Mouse (Mus musculus): ENCODE data around the gene Gpc2. TPM values are rescaled to one million over a fixed set of nuclear protein-coding genes. Genes with fewer than 3 reads are reported as not detected.

Gene Gpc2
- total RNA-seq, 2 experiments from 2014 or later, result 0.61 to 1.9 TPM

DNA sequence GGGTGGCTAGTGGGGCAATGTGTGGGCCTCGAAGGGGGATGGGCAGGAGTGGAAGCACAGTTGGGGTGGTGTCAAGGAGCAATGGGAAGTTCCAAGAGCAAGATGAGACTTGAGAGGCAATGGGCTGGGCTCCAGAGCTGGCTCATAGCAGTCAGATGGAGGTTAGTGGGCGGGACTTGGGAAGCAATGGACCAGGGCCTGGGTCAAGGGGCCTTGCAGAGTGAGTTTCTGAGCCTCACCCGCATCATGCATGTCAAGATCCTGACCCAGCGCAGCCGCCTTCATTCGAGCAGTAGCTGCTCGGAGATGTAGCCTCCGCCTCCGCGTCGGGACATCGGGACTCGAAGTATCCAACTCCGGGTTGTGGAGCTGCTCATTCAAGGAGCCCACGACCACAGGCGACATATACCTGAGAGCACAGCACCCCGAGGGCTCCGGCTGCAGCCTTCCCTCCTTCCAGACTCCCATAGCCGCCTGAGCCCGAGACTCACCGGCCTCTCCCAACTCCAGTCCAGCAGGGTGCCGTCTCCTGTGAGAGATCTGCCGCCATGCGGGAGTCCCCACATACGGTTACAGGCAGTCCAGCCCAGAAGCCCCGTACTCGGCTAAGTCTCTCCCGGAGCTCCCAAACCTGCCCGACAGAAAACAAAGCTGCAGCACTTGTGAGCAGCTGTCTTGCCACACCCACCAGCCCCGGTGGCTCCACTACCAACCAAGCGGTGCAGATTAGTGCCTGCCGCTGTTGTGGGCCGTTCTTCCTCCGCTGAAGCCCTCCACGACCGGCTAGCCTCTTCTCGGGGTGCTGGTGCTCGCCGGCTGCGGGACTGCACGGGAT lies 4.4 kb downstream of the Gpc2 start:
- intact Hi-C loops (cut with DNase I), result no loop called here

DNA sequence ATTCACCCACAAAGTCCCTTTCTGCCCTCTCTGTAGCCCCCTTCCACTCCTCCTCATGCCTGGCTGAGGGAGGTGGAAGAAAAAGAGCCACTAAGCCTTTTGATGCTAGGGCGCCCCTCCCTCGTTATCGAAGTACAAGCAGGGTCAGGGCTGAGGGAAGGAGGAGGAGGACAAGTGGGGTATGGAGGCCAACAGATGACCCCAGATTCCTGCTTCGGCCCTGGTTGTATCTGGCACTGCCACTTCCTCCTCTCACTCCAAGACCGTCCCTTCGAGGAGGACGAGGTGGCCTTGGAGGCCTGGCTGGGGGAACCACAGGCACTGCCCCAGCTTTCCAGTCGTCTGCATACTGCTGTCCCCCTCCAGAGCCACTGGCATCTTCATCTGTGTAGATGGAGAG lies 5.6 kb downstream of the Gpc2 start:
- DNase-seq (ENCODE audit: extremely low spot score in 1 of 2, low spot score in 2 of 2), result no peak
- TF ChIP-seq CTCF (IDR thresholded peaks at IDR 0.05), result no peak
- H3K27ac ChIP-seq, result no peak overlapping the region
- intact Hi-C loops (cut with DNase I), result no loop called here
- no peak overlapping the region for H3K4me3 ChIP-seq

More for the DNA sequence above, 4.4 kb downstream of the Gpc2 start:
- Histone ChIP-seq H3K27ac (no peak overlapping the region), H3K4me3 (0 out of 2 replicates have a peak overlapping the region, but pooled peaks have one; percentile 14)
- no peak for TF ChIP-seq CTCF (IDR thresholded peaks at IDR 0.05)
- DNase-seq (ENCODE audit: extremely low spot score in 1 of 2, low spot score in 2 of 2), result no peak

DNA sequence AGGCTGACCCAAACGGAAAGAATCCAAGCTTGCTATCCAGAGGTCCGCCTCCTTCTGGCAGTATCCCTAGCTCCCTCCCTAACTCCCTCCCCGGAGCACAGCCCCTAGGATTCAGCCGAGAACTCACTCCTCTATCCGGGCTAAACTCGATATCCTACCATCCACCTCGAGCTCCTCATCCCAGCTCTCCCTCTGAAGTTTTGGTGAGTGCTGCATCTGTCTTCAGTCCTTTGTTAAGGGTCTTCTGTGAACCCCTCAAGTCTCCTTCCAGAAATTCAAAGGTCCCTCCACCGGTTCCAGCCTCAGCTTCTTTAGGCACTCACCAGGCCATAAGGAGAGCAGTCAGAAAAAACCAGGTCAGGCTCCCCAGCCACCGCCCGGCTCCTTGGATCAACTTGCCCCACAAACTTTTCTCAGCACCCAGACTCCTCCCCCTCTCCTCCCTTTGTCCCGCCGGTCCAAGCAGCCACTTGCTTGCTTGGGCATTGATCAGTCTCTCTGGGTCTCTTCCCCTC lies 7.3 kb downstream of the Gpc2 start, which contains the start of gene Gal3st4:
Gene Gal3st4, minus strand, starts transcription at position 432 of the 515 bp plus-strand sequence.
- no peak for DNase-seq (ENCODE audit: extremely low spot score in 1 of 2, low spot score in 2 of 2)
- intact Hi-C loops (cut with DNase I), result no loop called here
- Histone ChIP-seq H3K4me3 (peak within 1 kb of the TSS; percentile 14), H3K27ac (peak within 1 kb of the TSS; percentile 1; the same call in 1 of the 2 replicates)
- TF ChIP-seq CTCF (IDR thresholded peaks at IDR 0.05), result no peak

GRCm38 (mm10) chr5:138271232-138271631 lies 8.6 kb downstream of the Gpc2 start:
- Histone ChIP-seq H3K27ac (no peak overlapping the region), H3K4me3 (no peak overlapping the region)
- TF ChIP-seq CTCF (IDR thresholded peaks at IDR 0.05), result no peak
- DNase-seq (ENCODE audit: extremely low spot score in 1 of 2, low spot score in 2 of 2), result no peak
- intact Hi-C loops (cut with DNase I), result no loop called here

DNA sequence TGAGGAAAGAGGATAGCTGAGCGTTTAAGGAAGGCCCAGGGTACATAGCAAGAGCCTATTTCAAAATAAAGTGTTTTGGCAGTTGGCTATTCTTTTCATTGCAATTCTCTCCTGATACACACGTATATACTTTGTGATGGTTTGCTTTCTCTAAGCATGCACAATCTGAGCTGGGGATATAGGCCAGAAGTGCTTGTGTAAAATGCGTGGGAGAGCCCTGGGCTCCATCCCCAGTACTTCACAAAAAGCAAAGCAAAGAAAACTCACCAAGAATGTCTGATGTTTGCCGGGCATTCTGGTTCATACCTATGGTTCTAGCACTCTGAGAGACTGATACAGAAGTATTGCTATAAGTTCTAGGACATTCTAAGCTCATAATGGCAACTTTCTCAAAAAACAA lies 10.8 kb downstream of the Gpc2 start:
- DNase-seq (ENCODE audit: extremely low spot score in 1 of 2, low spot score in 2 of 2), result no peak
- intact Hi-C loops (cut with DNase I), result no loop called here
- TF ChIP-seq CTCF (IDR thresholded peaks at IDR 0.05), result no peak
- H3K4me3 ChIP-seq, result no peak overlapping the region
- no peak overlapping the region for H3K27ac ChIP-seq

DNA sequence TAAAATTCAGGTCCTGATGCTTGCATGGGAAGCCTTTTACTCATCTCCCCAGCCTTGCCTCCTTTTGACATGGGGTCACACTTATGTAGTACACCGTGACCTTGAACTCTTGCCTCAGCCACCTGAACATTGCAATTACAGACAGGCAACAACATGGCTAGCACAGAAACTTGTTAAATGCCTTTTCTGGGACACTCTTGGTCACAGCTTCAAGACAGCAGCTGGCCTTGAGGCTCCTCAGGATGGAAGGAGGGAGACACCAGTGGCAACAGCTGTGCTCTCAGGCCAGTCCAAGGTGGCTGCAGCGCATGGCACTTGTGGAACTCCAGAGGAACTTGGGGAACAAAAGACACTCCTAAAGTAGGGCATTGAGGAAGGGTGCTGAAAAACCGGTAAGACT lies 12.7 kb downstream of the Gpc2 start:
- DNase-seq (ENCODE audit: extremely low spot score in 1 of 2, low spot score in 2 of 2), result no peak
- intact Hi-C loops (cut with DNase I), result no loop called here
- TF ChIP-seq CTCF (IDR thresholded peaks at IDR 0.05), result no peak
- Histone ChIP-seq H3K4me3 (no peak overlapping the region), H3K27ac (no peak overlapping the region)

GRCm38 (mm10) chr5:138265712-138266111 lies 14.1 kb downstream of the Gpc2 start:
- Histone ChIP-seq H3K27ac (no peak overlapping the region), H3K4me3 (no peak overlapping the region)
- TF ChIP-seq CTCF (IDR thresholded peaks at IDR 0.05), result no peak
- no peak for DNase-seq (ENCODE audit: extremely low spot score in 1 of 2, low spot score in 2 of 2)
- intact Hi-C loops (cut with DNase I), result no loop called here

- intact Hi-C loops (cut with DNase I), result loop anchor here (5.0 kb wide), 1 partner anchor 178 kb away; the partner anchor contains the start of gene Zfp157
- DNase-seq (ENCODE audit: extremely low spot score in 1 of 2, low spot score in 2 of 2), result no peak
- H3K4me3 ChIP-seq, result peak overlapping the region; percentile 99
- TF ChIP-seq CTCF (IDR thresholded peaks at IDR 0.05), result no peak
- peak overlapping the region; percentile 92 for H3K27ac ChIP-seq
These were observed 15.6 kb downstream of the Gpc2 start for GRCm38 (mm10) chr5:138264207-138264578.

DNA sequence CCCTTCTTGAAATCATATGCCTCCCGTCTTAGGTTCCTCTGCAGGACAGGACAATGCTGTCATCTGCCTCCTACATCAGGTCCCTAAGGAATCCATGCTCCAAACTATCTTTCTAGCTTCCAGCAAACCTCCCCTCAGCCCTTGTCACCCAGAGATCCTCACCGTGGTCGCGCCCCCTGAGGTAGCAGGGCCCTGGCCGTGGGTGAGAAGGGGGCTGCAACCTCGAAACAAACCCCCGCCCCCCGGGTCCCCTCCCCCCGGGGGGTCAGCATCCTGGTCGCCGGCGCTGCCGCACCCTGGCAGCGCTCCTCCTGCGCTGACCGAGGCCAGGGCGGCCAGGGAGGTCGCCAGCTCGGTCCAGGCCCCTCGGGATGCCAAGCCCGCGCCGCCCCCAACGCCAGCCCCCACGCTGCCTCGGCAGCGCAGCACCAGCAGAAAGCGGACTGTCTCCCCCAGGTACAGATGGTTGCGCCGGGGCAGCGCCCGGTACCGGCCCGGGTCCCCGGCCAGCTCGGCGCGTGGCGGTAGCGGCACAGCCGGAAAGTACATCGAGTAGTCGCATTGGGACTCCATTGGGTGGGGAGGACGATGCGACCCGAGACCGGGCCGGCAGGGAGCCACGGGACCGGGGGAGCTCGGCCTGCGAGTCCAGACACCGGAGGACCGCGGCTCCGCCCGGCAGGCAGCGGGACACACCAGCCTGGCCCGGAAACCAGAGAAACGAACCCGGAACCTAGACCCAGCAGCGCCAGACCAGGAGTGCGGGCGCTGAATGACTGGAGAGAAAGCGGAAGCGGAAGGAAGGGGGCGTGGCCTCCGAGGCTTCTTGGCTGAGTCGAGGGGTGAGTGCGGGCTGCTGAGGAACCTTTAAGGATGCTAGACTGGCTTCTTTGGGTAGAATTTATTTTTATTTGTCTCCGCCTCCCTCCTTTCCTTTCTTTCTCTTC lies 16.3 kb downstream of the Gpc2 start, which contains the start of gene BC037034:
Gene BC037034, minus strand, starts transcription at position 774 of the 947 bp plus-strand sequence.
- Histone ChIP-seq H3K4me3 (peak within 1 kb of the TSS; percentile 99), H3K27ac (peak within 1 kb of the TSS; percentile 92)
- no peak for TF ChIP-seq CTCF (IDR thresholded peaks at IDR 0.05)
- peak; percentile 88 to 90 for DNase-seq (ENCODE audit: extremely low spot score in 1 of 2, low spot score in 2 of 2)
- intact Hi-C loops (cut with DNase I), result loop anchor here (5.0 kb wide), 1 partner anchor 179 kb away; the partner anchor contains the start of gene Zfp157

DNA sequence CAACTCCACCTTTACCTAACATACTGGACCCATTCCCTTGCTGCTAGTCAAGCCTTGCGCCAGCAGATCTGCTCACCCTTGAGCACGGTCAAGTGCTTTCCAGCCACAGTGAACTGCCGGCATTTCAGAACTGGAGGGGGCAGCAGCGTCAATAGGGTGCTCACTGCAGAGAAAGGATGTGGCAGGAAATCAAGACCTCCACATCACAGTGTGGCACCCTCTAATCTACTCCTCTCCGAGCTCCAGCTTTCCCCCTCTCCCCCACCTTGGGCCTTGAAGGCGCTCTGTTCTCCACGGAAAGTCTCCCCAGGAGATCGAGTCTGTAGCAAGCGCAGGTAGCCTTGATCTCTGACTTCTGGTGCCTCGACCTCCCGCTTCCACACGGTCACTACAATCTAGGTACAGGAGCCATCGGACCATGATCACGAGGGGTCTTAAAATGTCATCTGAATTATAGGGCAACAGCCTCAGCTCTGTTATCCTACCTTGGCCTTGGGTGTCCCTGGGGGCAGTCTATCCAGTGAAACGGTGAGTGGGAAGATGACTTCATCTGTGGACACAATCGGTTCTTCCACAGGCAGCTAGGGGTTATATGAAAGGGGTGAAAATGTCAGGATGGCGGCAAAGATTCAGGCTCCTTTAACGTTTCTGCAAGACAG lies 17.1 kb downstream of the Gpc2 start:
- TF ChIP-seq CTCF (IDR thresholded peaks at IDR 0.05), result no peak
- Histone ChIP-seq H3K27ac (peak overlapping the region; percentile 92), H3K4me3 (peak overlapping the region; percentile 99)
- intact Hi-C loops (cut with DNase I), result loop anchor here (5.0 kb wide), 1 partner anchor 180 kb away; the partner anchor contains the start of gene Zfp157
- DNase-seq (ENCODE audit: extremely low spot score in 1 of 2, low spot score in 2 of 2), result peak in 1 of 2 experiments; percentile 11

GRCm38 (mm10) chr5:138262001-138262400 lies 17.8 kb downstream of the Gpc2 start:
- intact Hi-C loops (cut with DNase I), result loop anchor here (5.0 kb wide), 1 partner anchor 180 kb away; the partner anchor contains the start of gene Zfp157
- DNase-seq (ENCODE audit: extremely low spot score in 1 of 2, low spot score in 2 of 2), result no peak
- TF ChIP-seq CTCF (IDR thresholded peaks at IDR 0.05), result no peak
- no peak overlapping the region for H3K27ac ChIP-seq
- no peak overlapping the region; the same call in 1 of the 2 replicates for H3K4me3 ChIP-seq

All from left cerebral cortex, adult 2 months (tissue).